Comparison of ENCODE assay signal across 8 mouse cellular contexts in the genomic region with DNA sequence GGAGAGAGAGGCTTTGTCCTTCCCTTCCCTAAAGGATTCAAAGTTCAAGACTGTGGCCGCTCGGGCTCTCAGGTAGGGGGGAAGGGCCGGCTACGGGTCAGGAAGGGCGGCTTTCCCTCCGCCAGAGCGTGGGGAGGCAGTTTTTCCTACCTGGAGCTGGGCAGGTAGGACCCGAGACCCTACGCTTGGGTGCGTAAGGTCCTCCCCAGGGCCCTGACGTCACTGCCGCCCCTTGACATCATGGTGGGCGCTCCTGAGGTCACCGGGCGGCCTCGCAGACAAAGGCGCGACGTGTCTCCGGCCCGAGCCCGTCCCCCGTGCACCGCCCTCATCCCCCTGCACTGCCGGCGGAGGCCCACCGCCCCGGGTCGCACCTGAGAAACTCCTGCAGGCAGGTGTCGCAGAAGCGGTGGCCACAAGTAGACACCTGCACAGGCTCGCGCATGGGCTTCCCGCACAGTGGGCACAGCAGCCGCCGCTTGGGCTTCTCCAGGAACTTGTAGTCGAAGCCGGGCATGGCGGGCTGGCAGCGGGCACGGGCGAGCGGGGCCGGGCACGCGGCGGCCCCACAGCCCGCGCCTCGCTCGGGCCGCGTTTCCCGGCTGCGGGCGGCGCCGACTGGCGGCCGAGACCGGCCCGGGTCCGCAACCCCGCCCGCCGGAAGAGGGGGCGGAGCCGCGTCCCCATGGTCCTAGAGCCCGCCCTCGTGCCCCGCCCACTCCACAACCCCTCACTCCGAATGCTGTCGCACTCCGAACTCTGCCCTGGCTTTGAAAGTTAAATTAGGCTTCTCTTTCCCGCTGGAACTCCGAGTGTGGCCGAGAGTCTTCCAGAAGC. TPM values are rescaled to one million over a fixed set of nuclear protein-coding genes. Genes with fewer than 3 reads are reported as not detected.
DNase-seq lines count a peak whose midpoint lies in the region; ATAC-seq and TF ChIP-seq lines count a peak whose summit lies in the region.

Traf4 (minus strand) TSS at position 666 of the 837 bp plus-strand sequence.

- H3K4me3 ChIP-seq in embryonic facial prominence, embryonic 10.5 days: peak within 1 kb of the TSS; percentile 84
- H3K4me3 ChIP-seq in heart, adult 2 months: peak within 1 kb of the TSS; percentile 95
- peak within 1 kb of the TSS; percentile 88 for H3K4me3 ChIP-seq in kidney, adult 2 months (ENCODE audit: insufficient read depth, low read depth, low read length)
- H3K4me3 ChIP-seq in liver, embryonic 12.5 days: peak within 1 kb of the TSS; percentile 97
- H3K4me3 ChIP-seq in stomach, embryonic 14.5 days (ENCODE audit: low read depth, low read length): peak within 1 kb of the TSS; percentile 98

- H3K79me2 ChIP-seq in heart, adult 2 months (replicated peaks; ENCODE audit: control insufficient read depth, insufficient read depth, low read length): no peaks in the 10 kb centered on the region

- no peaks in the 10 kb centered on the region for H3K9me3 ChIP-seq in embryonic facial prominence, embryonic 10.5 days
- H3K9me3 ChIP-seq in liver, embryonic 12.5 days (replicated peaks): no peaks in the 10 kb centered on the region
- no peaks in the 10 kb centered on the region for H3K9me3 ChIP-seq in stomach, embryonic 14.5 days (ENCODE audit: control insufficient read depth, low read depth, low read length)

- peak within 1 kb of the TSS; percentile 86 for H3K9ac ChIP-seq in heart, adult 2 months (ENCODE audit: low read depth, low read length)
- peak within 1 kb of the TSS; percentile 99 for H3K9ac ChIP-seq in liver, embryonic 12.5 days
- peak within 1 kb of the TSS; percentile 97 for H3K9ac ChIP-seq in stomach, embryonic 14.5 days (replicated peaks; ENCODE audit: low read depth, low read length)

- 0 out of 2 replicates have a peak, but pooled peaks have one; percentile 46 for TF ChIP-seq EP300 in heart, adult 2 months (IDR thresholded peaks at IDR 0.05; ENCODE audit: insufficient read depth, low read depth, low read length)

- peak; percentile 51 for TF ChIP-seq CTCF in heart, adult 2 months (IDR thresholded peaks at IDR 0.05)
- TF ChIP-seq CTCF in kidney, adult 2 months (conservative IDR thresholded peaks at IDR 0.05; ENCODE audit: insufficient read depth, insufficient read length, low read depth, low read length): no peak

- peaks cover 14% of the 10 kb centered on the region for H3K27me3 ChIP-seq in embryonic facial prominence, embryonic 10.5 days (replicated peaks; ENCODE audit: low read depth, poor library complexity, severe bottlenecking)
- H3K27me3 ChIP-seq in heart, adult 2 months (ENCODE audit: control insufficient read depth, insufficient read depth, low read length): no peaks in the 10 kb centered on the region
- no peaks in the 10 kb centered on the region for H3K27me3 ChIP-seq in kidney, adult 2 months (replicated peaks; ENCODE audit: control insufficient read depth, insufficient read depth, low read length)
- no peaks in the 10 kb centered on the region for H3K27me3 ChIP-seq in liver, embryonic 12.5 days (replicated peaks)
- no peaks in the 10 kb centered on the region for H3K27me3 ChIP-seq in stomach, embryonic 14.5 days (ENCODE audit: control insufficient read depth, insufficient read depth, low read length)

- DNase-seq in A20 (ENCODE audit: low read depth, low spot score): peak; percentile 86
- peak; percentile 69 for DNase-seq in adrenal gland, adult 8-10 months
- DNase-seq in embryonic facial prominence, embryonic 10.5 days (ENCODE audit: low spot score): peak; percentile 93
- DNase-seq in heart, adult 2 months: peak; percentile 91
- peak; percentile 93 for DNase-seq in kidney, adult 2 months
- peak; percentile 91 for DNase-seq in naive thymus-derived CD4-positive, alpha-beta T cell, adult 2 months (ENCODE audit: low read depth)

- peak within 1 kb of the TSS; percentile 100 for H3K4me2 ChIP-seq in liver, embryonic 12.5 days
- H3K4me2 ChIP-seq in stomach, embryonic 14.5 days (replicated peaks; ENCODE audit: low read depth, low read length): peak within 1 kb of the TSS; percentile 82

- H3K4me1 ChIP-seq in embryonic facial prominence, embryonic 10.5 days: peaks cover 64% of the 10 kb centered on the region
- peaks cover 3% of the 10 kb centered on the region; the same call in 1 of the 2 replicates for H3K4me1 ChIP-seq in heart, adult 2 months (ENCODE audit: control insufficient read depth, insufficient read depth, low read length)
- peaks cover 32% of the 10 kb centered on the region; the same call in 1 of the 2 replicates for H3K4me1 ChIP-seq in kidney, adult 2 months (ENCODE audit: control insufficient read depth, insufficient read depth, low read length)
- H3K4me1 ChIP-seq in liver, embryonic 12.5 days: peaks cover 90% of the 10 kb centered on the region
- H3K4me1 ChIP-seq in stomach, embryonic 14.5 days (ENCODE audit: control insufficient read depth, insufficient read depth, low read length): peaks cover 33% of the 10 kb centered on the region

- intact Hi-C loops in heart, adult 2 months (cut with DNase I): loop anchor here (2.0 to 5.0 kb wide), 2 partner anchors 84 to 558 kb away; partner anchors contain the start of genes Eral1 and Taok1

- no peak; the same call in 1 of the 2 replicates for TF ChIP-seq POLR2A in heart, adult 2 months (IDR thresholded peaks at IDR 0.05; ENCODE audit: insufficient read depth, low read depth, low read length)
- TF ChIP-seq POLR2A in kidney, adult 2 months (IDR thresholded peaks at IDR 0.05; ENCODE audit: low read depth, low read length): no peak

- peak within 1 kb of the TSS; percentile 98 for H3K27ac ChIP-seq in embryonic facial prominence, embryonic 10.5 days (replicated peaks)
- peak within 1 kb of the TSS; percentile 84 for H3K27ac ChIP-seq in heart, adult 2 months
- peak within 1 kb of the TSS; percentile 95 for H3K27ac ChIP-seq in kidney, adult 2 months (ENCODE audit: insufficient read depth, low read depth, low read length)
- peak within 1 kb of the TSS; percentile 93 for H3K27ac ChIP-seq in liver, embryonic 12.5 days
- peak within 1 kb of the TSS; percentile 99 for H3K27ac ChIP-seq in stomach, embryonic 14.5 days (ENCODE audit: low read length)

- H3K36me3 ChIP-seq in embryonic facial prominence, embryonic 10.5 days (replicated peaks): peaks cover 45% of the 10 kb centered on the region
- no peaks in the 10 kb centered on the region for H3K36me3 ChIP-seq in heart, adult 2 months (ENCODE audit: control insufficient read depth, insufficient read depth, low read length)
- H3K36me3 ChIP-seq in kidney, adult 2 months (ENCODE audit: control insufficient read depth, insufficient read depth, low read length): peaks cover under 1% of the 10 kb centered on the region
- peaks cover 41% of the 10 kb centered on the region for H3K36me3 ChIP-seq in liver, embryonic 12.5 days
- H3K36me3 ChIP-seq in stomach, embryonic 14.5 days (ENCODE audit: control insufficient read depth, insufficient read depth, low read length): peaks cover 31% of the 10 kb centered on the region

- peak; percentile 80 for ATAC-seq in liver, embryonic 12.5 days
- peak; percentile 82 for ATAC-seq in stomach, embryonic 14.5 days (ENCODE audit: insufficient number of reproducible peaks, insufficient read depth, low FRiP score, low read depth)

- under 1% methylated on average over 78 of the region's 78 CpGs for WGBS in embryonic facial prominence, embryonic 10.5 days
- WGBS in heart, adult 2 months: under 1% methylated on average over 76 of the region's 78 CpGs
- 1% methylated on average over 78 of the region's 78 CpGs for WGBS in kidney, adult 2 months
- 1% methylated on average over 78 of the region's 78 CpGs for WGBS in liver, embryonic 12.5 days (ENCODE audit: insufficient replicate concordance)
- WGBS in stomach, embryonic 14.5 days: under 1% methylated on average over 76 of the region's 78 CpGs

RNA-seq across cellular contexts. Expression of gene Traf4, which starts in this region (rescaled TPM):
- total RNA-seq in adrenal gland, adult 8-10 months (2022): 10 to 100 TPM; 18.0 to 31.3 (median 22.8) TPM
- 151 and 157 TPM in 2 replicates for polyA plus RNA-seq in embryonic facial prominence, embryonic 10.5 days (2016; fragmentation: Nextera tagmentation; extraction: Ambion mirVana)
- 1 to 10 TPM; 3.7 to 6.0 TPM for total RNA-seq in heart, adult 2 months (2021)
- polyA plus RNA-seq in heart, adult 2 months (2012; rRNA removed): 11.2 and 13.4 TPM in 2 replicates
- 108 and 126 TPM in 2 replicates for polyA plus RNA-seq in kidney, adult 2 months (2012; rRNA removed)
- 45.4 and 47.6 TPM in 2 replicates for polyA plus RNA-seq in liver, embryonic 12.5 days (2016; fragmentation: Nextera tagmentation; extraction: Ambion mirVana)
- polyA plus RNA-seq in stomach, embryonic 14.5 days (2014; fragmentation: Nextera tagmentation; extraction: Ambion mirVana): 53.5 and 54.7 TPM in 2 replicates

Comparison
In these comparisons a context has a peak if more than half of its experiments do, and no peak if none do; other contexts are left out.
1. Peak in every context shown above with its lines: DNase-seq, ATAC-seq, H3K4me3 ChIP-seq and H3K27ac ChIP-seq.